Mouse (Mus musculus) limb, embryonic 14.5 days (tissue): Measurements from ENCODE around the gene Sbf2. TPM values are rescaled to one million over a fixed set of nuclear protein-coding genes. Genes with fewer than 3 reads are reported as not detected.
A peak's percentile ranks its signal among the peaks of the same experiment; 100 is the strongest.

Experiments
- ATAC-seq: fragments of 200-750 bp; cut with Nextera tagmentation; 2 replicates; pipeline ENCODE4 v1.8.0; 2017; ENCODE audit warnings: low read depth, moderate number of reproducible peaks, moderate TSS enrichment; ENCODE audit not compliant: low FRiP score
- DNase-seq: peaks from one replicate; pipeline ENCODE4 v3.0.0-alpha.2; 2015; ENCODE audit warnings: low spot score
- H3K27ac ChIP-seq: fragments of 300-500 bp; sonication (generic); replicated peaks from 2 replicates; pipeline ENCODE4 v1.5.1; 2014; ENCODE audit warnings: low read depth, mild to moderate bottlenecking, low read length, moderate library complexity, mixed read lengths
- H3K27me3 ChIP-seq: fragments of 300-500 bp; sonication (generic); 2 replicates; pipeline ENCODE4 v1.6.1; 2014; ENCODE audit warnings: low read length, mixed read lengths; ENCODE audit not compliant: control insufficient read depth, insufficient read depth
- H3K36me3 ChIP-seq: fragments of 300-500 bp; sonication (generic); 2 replicates; pipeline ENCODE4 v1.6.1; 2014; ENCODE audit warnings: mild to moderate bottlenecking, low read length, moderate library complexity, mixed read lengths; ENCODE audit not compliant: control insufficient read depth, insufficient read depth
- H3K4me1 ChIP-seq: fragments of 300-500 bp; sonication (generic); 2 replicates; pipeline ENCODE4 v1.6.1; 2014; ENCODE audit warnings: antibody characterized with exemption, low read length, mixed read lengths; ENCODE audit not compliant: control insufficient read depth, insufficient read depth
- H3K4me2 ChIP-seq: fragments of 300-500 bp; sonication (generic); replicated peaks from 2 replicates; pipeline ENCODE4 v1.6.1; 2014; ENCODE audit warnings: low read depth, mild to moderate bottlenecking, low read length, moderate library complexity; ENCODE audit not compliant: severe bottlenecking
- H3K4me3 ChIP-seq: fragments of 300-500 bp; sonication (generic); replicated peaks from 2 replicates; pipeline ENCODE4 v1.5.1; 2014; ENCODE audit warnings: low read length
- H3K9ac ChIP-seq: fragments of 300-500 bp; sonication (generic); 2 replicates; pipeline ENCODE4 v1.6.1; 2014; ENCODE audit warnings: mild to moderate bottlenecking, low read depth, low read length, moderate library complexity; ENCODE audit not compliant: severe bottlenecking
- H3K9me3 ChIP-seq: fragments of 300-500 bp; sonication (generic); 2 replicates; pipeline ENCODE4 v1.6.1; 2016; ENCODE audit warnings: low read length; ENCODE audit not compliant: control insufficient read depth
- POLR2A ChIP-seq: fragments of 200-500 bp; IDR thresholded peaks from 2 replicates; pipeline ENCODE4 v1.8.0; 2012; ENCODE audit warnings: inconsistent platforms, mild to moderate bottlenecking, moderate library complexity, borderline replicate concordance; ENCODE audit not compliant: insufficient read depth, insufficient read length; ENCODE audit errors: extremely low read depth
- WGBS: fragments of 180-500 bp; shearing (Covaris S2); extraction: QIAGEN DNeasy Blood & Tissue Kit; methylation state at CpG from one replicate; pipeline ENCODE4 v1.1.7; 2014; 5-methylcytosine and 5-hydroxymethylcytosine counted together
- polyA plus RNA-seq, 2 experiments: library from polyadenylated mRNA; depleted of rRNA in 1 of 2; stranded (reverse) in 1 of 2; unstranded in 1 of 2; fragments of >200 nt; fragmentation: Nextera tagmentation in 1 of 2; extraction: Ambion mirVana in 1 of 2; gene quantifications; 2 replicates each; pipeline versions ENCODE4 v1.2.1 to v1.2.3; 2012 to 2014

Gene Sbf2
- polyA plus RNA-seq (2012; rRNA removed): 24.7 and 25.8 TPM in 2 replicates
- 24.7 and 29.0 TPM in 2 replicates for polyA plus RNA-seq (2014; fragmentation: Nextera tagmentation; extraction: Ambion mirVana)

DNA sequence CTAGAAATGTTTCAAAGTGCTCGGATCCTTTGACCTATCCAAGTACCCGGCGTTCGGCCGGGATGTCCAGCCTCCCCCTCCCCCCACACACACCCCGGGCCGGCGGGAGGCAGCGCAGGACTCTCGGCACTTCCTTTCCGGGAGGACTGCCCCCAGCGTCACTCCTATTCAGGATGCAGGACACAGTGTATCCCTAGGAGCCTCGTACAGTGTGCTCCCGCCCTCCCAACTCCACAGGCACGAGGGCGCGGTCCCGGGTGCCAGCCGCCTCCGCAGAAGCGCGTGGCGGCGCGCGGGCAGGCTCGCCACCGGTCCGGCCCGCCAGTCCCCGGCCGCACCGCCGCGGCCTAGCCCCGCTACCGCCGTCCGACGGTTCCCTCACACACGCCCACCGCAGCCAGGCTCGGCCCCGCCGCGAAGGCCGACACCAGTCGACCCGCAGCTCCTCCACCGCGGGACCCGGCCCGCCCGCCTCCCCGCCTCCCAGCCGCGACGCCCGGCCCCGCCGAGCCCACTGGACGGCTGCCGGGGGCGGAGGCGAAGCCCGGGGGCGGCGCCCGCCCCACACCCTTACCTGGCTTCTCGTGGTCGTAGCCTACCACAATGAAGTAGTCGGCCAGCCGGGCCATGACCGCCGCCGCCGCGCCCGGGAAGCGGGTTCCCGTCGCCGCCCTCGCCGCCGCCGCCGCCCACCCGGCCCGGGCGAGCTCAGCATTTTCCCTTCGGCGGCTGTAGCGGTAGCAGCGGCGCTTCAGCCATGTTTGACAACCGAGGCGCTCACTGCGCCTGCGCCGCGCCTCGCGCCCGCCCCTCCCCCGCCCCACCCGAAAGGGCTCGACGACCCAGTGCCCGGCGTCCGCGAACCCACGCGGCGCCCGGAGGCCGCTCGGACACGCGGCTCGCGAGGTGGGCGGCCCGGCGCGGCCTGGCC lies at the start of gene Sbf2:
Sbf2 (minus strand) TSS at position 790 of the 931 bp plus-strand sequence.
- peak within 1 kb of the TSS; percentile 95 for H3K27ac ChIP-seq
- no peaks in the 10 kb centered on the region for H3K27me3 ChIP-seq
- no peaks in the 10 kb centered on the region for H3K9me3 ChIP-seq
- WGBS: 6% methylated on average over 48 of the region's 127 CpGs
- H3K4me3 ChIP-seq: peak within 1 kb of the TSS; percentile 91
- peaks cover 13% of the 10 kb centered on the region; the same call in 1 of the 2 replicates for H3K4me1 ChIP-seq
- peak within 1 kb of the TSS; percentile 72 for H3K4me2 ChIP-seq
- H3K9ac ChIP-seq: peak within 1 kb of the TSS; percentile 90
- TF ChIP-seq POLR2A: peak; percentile 7; the same call in 1 of the 2 replicates
- H3K36me3 ChIP-seq: no peaks in the 10 kb centered on the region
- peak; percentile 89 for ATAC-seq
- peak; percentile 84 for DNase-seq

DNA sequence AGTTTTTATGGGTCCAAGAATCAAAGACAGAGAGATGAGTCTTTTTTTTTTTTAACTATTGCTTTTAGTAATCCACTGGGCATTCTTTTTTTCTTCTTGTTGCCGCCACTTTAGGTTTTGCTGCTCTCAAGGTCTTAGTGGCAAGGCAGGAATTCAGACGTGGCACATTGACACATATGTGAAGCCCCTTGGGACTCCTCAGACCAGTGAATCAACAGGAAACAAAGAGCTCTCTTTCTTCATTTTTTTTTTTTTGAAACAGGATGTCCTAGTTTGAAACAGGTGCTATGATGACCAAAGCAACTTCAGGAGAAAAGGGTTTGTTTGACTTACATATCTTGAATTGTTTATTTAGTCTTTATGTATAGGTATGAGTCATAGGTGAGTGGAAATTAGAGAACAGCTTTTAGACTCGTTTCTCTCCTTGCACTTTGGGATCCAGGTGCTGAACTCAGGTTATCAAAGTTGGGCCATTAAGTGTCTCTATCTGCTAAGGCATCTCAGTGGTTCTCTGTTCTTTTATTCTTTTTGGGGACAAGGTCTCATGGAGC lies 43.7 kb upstream of the Sbf2 start:
- Histone ChIP-seq H3K27me3 (no peaks in the 10 kb centered on the region), H3K4me2 (no peak overlapping the region), H3K4me1 (0 out of 2 replicates have a peak, but pooled peaks cover 3% of the 10 kb centered on the region), H3K36me3 (no peaks in the 10 kb centered on the region), H3K9ac (no peak overlapping the region), H3K9me3 (no peaks in the 10 kb centered on the region), H3K27ac (no peak overlapping the region), H3K4me3 (no peak overlapping the region)
- WGBS: 47% methylated on average over 3 of the region's 3 CpGs
- DNase-seq: no peak
- no peak for ATAC-seq
- TF ChIP-seq POLR2A: no peak

DNA sequence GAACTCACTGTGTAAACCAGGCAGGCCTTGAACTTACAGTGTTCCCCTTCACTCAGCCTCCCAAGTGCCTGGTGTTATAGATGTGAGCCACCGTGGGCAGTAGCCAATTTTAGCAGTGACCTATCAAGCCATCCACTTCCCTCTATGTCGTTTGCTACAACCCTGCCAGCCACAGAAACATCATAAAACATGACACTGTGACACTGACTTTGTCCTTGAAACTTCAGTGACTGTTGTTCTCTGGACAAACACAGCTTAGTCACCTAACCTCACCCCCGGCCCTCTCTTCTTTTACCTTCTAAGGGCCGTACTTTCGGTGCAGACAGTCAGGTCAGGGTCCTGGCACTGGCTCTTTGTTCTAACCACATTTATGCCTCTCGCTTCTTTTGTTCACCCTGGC lies 41.2 kb upstream of the Sbf2 start:
- Histone ChIP-seq H3K4me3 (no peak overlapping the region), H3K4me1 (0 out of 2 replicates have a peak, but pooled peaks cover 3% of the 10 kb centered on the region), H3K27me3 (no peaks in the 10 kb centered on the region), H3K27ac (no peak overlapping the region), H3K36me3 (no peaks in the 10 kb centered on the region), H3K9me3 (no peaks in the 10 kb centered on the region), H3K4me2 (no peak overlapping the region), H3K9ac (no peak overlapping the region)
- ATAC-seq (no peak), DNase-seq (no peak)
- no peak for TF ChIP-seq POLR2A
- 69% methylated on average over 6 of the region's 6 CpGs for WGBS

DNA sequence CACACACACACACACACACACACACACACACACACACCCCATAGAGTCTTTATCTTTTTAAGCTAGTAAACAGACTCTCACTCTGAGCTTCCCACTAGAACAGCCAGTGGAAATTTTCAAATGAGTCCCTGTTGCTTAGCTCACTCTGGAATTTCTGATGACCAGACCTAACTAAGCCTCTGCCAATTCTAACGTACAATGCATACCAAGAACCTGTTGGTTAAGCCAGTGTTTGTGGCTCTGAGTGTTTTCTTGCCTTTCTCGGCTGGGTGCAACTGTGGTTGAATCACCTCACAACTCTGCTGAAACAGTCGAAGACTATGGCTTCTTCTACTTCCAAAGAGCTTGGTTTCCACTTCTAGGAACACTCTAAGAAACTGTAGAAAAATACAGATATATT lies 40.5 kb upstream of the Sbf2 start:
- no peak overlapping the region for H3K9ac ChIP-seq
- no peaks in the 10 kb centered on the region for H3K36me3 ChIP-seq
- no peak overlapping the region for H3K4me2 ChIP-seq
- no peaks in the 10 kb centered on the region for H3K9me3 ChIP-seq
- DNase-seq (no peak), ATAC-seq (no peak)
- TF ChIP-seq POLR2A: no peak
- H3K4me1 ChIP-seq: 0 out of 2 replicates have a peak, but pooled peaks cover 3% of the 10 kb centered on the region
- H3K27ac ChIP-seq: no peak overlapping the region
- H3K4me3 ChIP-seq: no peak overlapping the region
- WGBS: 75% methylated on average over 3 of the region's 3 CpGs
- no peaks in the 10 kb centered on the region for H3K27me3 ChIP-seq

DNA sequence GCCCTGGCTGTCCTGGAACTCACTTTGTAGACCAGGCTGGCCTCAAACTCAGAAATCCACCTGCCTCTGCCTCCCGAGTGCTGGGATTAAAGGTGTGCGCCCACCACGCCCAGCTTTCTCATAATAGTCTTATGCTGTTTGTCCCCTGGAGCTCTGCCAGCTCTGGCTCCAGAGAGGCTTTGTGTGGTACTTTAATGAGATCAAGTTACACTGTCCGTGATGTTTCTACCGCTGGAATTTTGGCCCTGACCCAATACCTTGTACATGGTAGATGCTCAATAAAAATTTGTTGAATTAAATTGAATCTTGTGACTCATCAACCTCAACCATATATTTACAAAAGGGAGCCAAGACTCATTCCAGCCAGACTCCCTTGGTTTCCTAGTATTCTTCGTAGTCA lies 36.4 kb upstream of the Sbf2 start:
- Histone ChIP-seq H3K4me2 (no peak overlapping the region), H3K27ac (no peak overlapping the region), H3K27me3 (no peaks in the 10 kb centered on the region), H3K4me1 (0 out of 2 replicates have a peak, but pooled peaks cover 3% of the 10 kb centered on the region), H3K4me3 (no peak overlapping the region), H3K9ac (no peak overlapping the region), H3K9me3 (no peaks in the 10 kb centered on the region), H3K36me3 (no peaks in the 10 kb centered on the region)
- DNase-seq: no peak
- 66% methylated on average over 6 of the region's 6 CpGs for WGBS
- TF ChIP-seq POLR2A: no peak
- no peak for ATAC-seq
